Mouse (Mus musculus) frontal cortex, postnatal 10 days (tissue): ENCODE measurements around the gene Olfr1215.
"Not testable (repeated sequence)": the region's sequence is repeated elsewhere in the genome, so short reads cannot be mapped to it uniquely, and the experiment has no call there.

Source experiments
- DNase-seq, 2 experiments: peaks; one replicate each; pipeline ENCODE4 v3.0.0; 2022; ENCODE audit warnings: low spot score in 2 of 2, mixed read lengths in 1 of 2

Olfr1215 gene

DNA sequence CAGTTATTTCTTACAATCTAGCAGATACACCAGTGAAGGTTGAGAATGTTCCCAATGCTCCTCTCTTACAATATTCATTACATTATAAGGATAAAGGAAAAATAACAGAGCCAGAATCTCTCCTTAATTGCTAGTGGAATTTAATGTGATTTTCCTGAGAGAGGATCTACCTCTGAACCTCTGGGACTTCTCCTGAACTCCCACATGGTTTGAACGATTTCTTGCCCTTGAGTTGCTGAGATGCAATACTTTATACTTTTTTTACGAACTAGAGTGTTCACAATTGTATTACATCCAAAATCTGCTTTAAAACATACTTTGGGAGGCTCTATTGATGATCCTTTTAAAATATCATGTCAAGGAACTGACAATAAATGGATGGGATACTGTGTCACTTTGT, at the start of gene Olfr1215:
Olfr1215 (minus strand) TSS at position 101 of the 400 bp plus-strand sequence.
- DNase-seq, result no peak

DNA sequence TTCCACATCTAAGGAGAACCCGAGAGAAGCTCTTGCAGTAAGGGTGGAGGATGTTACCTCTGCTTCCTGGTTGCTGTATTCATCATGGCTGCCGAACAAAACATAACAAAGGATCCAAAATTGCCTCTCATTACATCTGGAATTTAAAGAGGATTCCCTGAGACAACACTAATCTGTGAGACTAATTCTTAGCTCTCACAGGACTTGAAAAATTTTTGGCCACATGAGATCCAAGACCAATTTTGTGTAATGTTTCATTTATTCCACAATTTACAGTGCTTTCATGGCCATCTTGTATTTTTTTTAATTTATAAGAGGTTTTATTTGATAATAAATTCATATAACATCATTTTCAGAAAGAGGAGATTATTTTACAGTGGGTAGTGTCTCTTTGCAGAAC, 25.2 kb upstream of the Olfr1215 start, which contains the start of gene Olfr1217:
Olfr1217 (minus strand) TSS at position 101 of the 400 bp plus-strand sequence.
- DNase-seq, result no peak

DNA sequence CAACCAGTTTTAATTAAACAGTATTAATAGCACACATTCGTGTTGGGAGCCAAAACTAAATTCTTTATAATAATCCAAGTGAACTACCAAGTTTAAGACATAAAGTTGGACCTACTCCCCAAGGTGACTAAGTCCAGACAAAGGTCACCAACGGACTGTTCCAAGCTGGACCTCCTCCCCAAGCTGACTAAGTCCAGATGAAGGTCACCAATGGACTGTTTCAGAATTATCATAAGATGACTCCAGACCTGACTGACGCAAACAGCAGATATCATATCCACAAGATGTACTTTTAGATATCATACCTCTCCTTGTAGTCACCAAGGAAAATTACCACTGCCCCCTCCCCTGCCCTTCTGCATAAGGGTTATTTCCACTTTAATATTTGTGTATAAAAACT, 14.7 kb upstream of the Olfr1215 start:
- DNase-seq, result not testable (repeated sequence)

DNA sequence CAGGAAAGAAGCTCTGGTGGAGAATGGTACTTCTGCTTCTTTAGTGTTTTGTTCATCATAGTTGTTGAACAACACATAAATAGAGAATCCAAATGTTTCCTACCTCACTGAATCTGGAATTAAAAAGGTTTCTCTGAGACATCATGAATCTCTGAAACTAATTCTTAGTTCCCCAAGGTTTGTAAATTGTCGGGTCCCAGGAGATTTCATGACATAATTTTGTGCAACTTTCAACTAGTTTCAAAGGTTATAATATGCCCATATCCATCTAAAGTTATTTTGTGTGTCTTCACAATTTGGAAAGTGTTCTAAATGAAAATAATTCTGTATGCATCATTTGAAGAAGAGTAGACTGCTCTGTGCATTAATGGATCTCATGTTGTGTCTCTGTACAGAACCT, 11.5 kb upstream of the Olfr1215 start, which contains the start of gene Olfr1216:
Olfr1216 (minus strand) TSS at position 101 of the 400 bp plus-strand sequence.
- DNase-seq, result no peak

DNA sequence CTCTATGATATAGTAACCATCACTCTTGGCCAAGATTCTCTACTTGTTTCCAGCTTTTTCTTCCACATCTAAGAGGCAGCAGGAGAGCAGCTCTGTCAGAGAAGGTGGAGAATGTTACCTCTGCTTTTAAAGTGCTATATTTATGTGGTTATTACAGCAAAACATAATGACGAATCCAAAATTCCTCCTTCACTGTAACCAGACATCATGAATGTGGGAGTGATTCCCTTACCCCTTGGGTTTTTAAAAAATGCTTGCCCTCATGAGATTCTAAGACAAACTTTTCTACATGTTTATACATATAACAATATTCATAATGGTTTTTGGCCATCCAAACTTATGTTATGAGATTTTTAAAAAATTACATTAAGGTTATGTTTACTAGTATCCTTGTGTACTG, 14.2 kb downstream of the Olfr1215 start, which contains the start of gene Olfr1214:
Olfr1214 (minus strand) TSS at position 101 of the 400 bp plus-strand sequence.
- DNase-seq, result no peak

DNA sequence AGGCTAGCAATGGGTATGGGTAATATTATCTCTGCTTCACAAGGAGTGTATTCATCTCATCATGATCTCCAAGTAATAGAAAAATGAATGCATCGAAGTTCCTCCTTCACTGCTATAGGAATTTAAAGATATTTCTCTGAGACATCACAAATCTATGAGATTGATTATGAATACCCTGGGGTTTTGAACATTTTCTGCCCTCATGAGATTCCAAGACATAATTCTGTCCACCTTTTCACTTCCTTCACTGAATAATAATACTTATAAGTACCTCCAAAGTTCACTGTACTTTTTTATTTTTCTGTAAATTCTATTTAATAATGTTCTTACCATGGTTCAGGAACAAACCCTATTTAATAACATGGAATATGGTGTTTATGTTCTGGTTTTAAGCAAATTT, 26.6 kb downstream of the Olfr1215 start, which contains the start of gene Gm13762:
Gm13762 (minus strand) TSS at position 101 of the 400 bp plus-strand sequence.
- DNase-seq, result no peak

DNA sequence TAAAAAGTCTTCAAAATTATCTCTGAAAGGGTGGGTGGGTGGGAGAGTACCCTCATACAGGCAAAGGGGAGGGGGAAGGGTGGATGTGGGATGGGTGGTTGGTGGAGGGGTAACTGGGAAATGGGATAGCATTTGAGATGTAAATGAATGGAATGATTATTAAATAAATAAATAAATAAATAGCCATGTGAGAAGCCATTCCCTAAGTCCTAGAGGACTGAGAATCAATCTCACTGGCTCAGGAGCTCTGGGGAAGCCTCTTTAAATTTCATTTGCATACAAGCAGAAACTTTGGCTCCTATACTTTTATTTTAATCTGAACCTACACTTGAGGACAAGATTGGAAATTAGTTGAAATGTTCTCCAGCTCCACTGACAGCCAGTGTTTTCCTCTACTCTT, 53.1 kb downstream of the Olfr1215 start, which contains the start of gene Olfr1212:
Olfr1212 (plus strand) TSS at position 301 of the 400 bp plus-strand sequence.
- no peak for DNase-seq
